Mouse (Mus musculus): ENCODE data around the gene Mroh9. TPM values are rescaled to one million over a fixed set of nuclear protein-coding genes. Genes with fewer than 3 reads are reported as not detected.

Mroh9 gene
- polyA plus RNA-seq, 1 experiment from 2014 or later, result not detected

- WGBS, result 95% methylated on average over 3 of the region's 3 CpGs
- no peak for ATAC-seq
These were observed 97.9 kb downstream of the Mroh9 start for GRCm38 (mm10) chr1:162987546-162987945.

GRCm38 (mm10) chr1:162986777-162987176, 98.7 kb downstream of the Mroh9 start:
- Histone ChIP-seq H3K9ac (ENCODE audit: low read depth, low read length) (no peak overlapping the region), H3K27ac (ENCODE audit: low read length) (no peak overlapping the region), H3K27me3 (ENCODE audit: control insufficient read depth, insufficient read depth, low read depth, low read length) (no peaks in the 10 kb centered on the region), H3K4me2 (ENCODE audit: low read length) (no peak overlapping the region), H3K9me3 (replicated peaks; ENCODE audit: control insufficient read depth, low read length, poor library complexity, severe bottlenecking) (no peaks in the 10 kb centered on the region), H3K36me3 (ENCODE audit: control insufficient read depth, insufficient read depth, low read length) (no peaks in the 10 kb centered on the region), H3K4me1 (ENCODE audit: control insufficient read depth, insufficient read depth, low read length) (no peaks in the 10 kb centered on the region), H3K4me3 (ENCODE audit: low read depth, low read length) (no peak overlapping the region)
- ATAC-seq, result no peak
- WGBS, result 98% methylated on average over 1 of the region's 1 CpGs

More at GRCm38 (mm10) chr1:162987546-162987945, 97.9 kb downstream of the Mroh9 start:
- H3K27ac ChIP-seq (ENCODE audit: low read length), result no peak overlapping the region
- H3K9ac ChIP-seq (ENCODE audit: low read depth, low read length), result no peak overlapping the region
- no peaks in the 10 kb centered on the region for H3K9me3 ChIP-seq (replicated peaks; ENCODE audit: control insufficient read depth, low read length, poor library complexity, severe bottlenecking)
- H3K36me3 ChIP-seq (ENCODE audit: control insufficient read depth, insufficient read depth, low read length), result no peaks in the 10 kb centered on the region
- H3K4me3 ChIP-seq (ENCODE audit: low read depth, low read length), result no peak overlapping the region
- H3K27me3 ChIP-seq (ENCODE audit: control insufficient read depth, insufficient read depth, low read depth, low read length), result no peaks in the 10 kb centered on the region
- no peaks in the 10 kb centered on the region for H3K4me1 ChIP-seq (ENCODE audit: control insufficient read depth, insufficient read depth, low read length)
- no peak overlapping the region for H3K4me2 ChIP-seq (ENCODE audit: low read length)

GRCm38 (mm10) chr1:162986121-162986748, 99.2 kb downstream of the Mroh9 start:
- no peak overlapping the region for H3K9ac ChIP-seq (ENCODE audit: low read depth, low read length)
- no peak overlapping the region for H3K4me2 ChIP-seq (ENCODE audit: low read length)
- no peak for ATAC-seq
- no peak overlapping the region for H3K4me3 ChIP-seq (ENCODE audit: low read depth, low read length)
- H3K4me1 ChIP-seq (ENCODE audit: control insufficient read depth, insufficient read depth, low read length), result no peaks in the 10 kb centered on the region
- H3K36me3 ChIP-seq (ENCODE audit: control insufficient read depth, insufficient read depth, low read length), result no peaks in the 10 kb centered on the region
- H3K27me3 ChIP-seq (ENCODE audit: control insufficient read depth, insufficient read depth, low read depth, low read length), result no peaks in the 10 kb centered on the region
- H3K27ac ChIP-seq (ENCODE audit: low read length), result no peak overlapping the region
- no peaks in the 10 kb centered on the region for H3K9me3 ChIP-seq (replicated peaks; ENCODE audit: control insufficient read depth, low read length, poor library complexity, severe bottlenecking)
- WGBS, result 86% methylated on average over 2 of the region's 2 CpGs

- Histone ChIP-seq H3K9ac (ENCODE audit: low read depth, low read length) (no peak within 1 kb of the TSS), H3K4me3 (ENCODE audit: low read depth, low read length) (no peak within 1 kb of the TSS), H3K4me1 (ENCODE audit: control insufficient read depth, insufficient read depth, low read length) (no peaks in the 10 kb centered on the region), H3K36me3 (ENCODE audit: control insufficient read depth, insufficient read depth, low read length) (no peaks in the 10 kb centered on the region), H3K4me2 (ENCODE audit: low read length) (no peak within 1 kb of the TSS), H3K27ac (ENCODE audit: low read length) (no peak within 1 kb of the TSS), H3K9me3 (replicated peaks; ENCODE audit: control insufficient read depth, low read length, poor library complexity, severe bottlenecking) (no peaks in the 10 kb centered on the region), H3K27me3 (ENCODE audit: control insufficient read depth, insufficient read depth, low read depth, low read length) (no peaks in the 10 kb centered on the region)
- 85% methylated on average over 1 of the region's 1 CpGs for WGBS
- no peak for ATAC-seq
These were observed 101.0 kb downstream of the Mroh9 start, which contains the start of gene Fmo3 for GRCm38 (mm10) chr1:162984428-162984827. Gene Fmo3 (minus strand): TSS chr1:162984528.

Other genes starting within 250 kb of the Mroh9 start
- 23.0 and 32.3 TPM in 2 replicates for gene Fmo1, start 219.1 kb downstream of the Mroh9 start, polyA plus RNA-seq (2015; fragmentation: Nextera tagmentation; extraction: Ambion mirVana)
- gene Fmo2, start 186.9 kb downstream of the Mroh9 start, polyA plus RNA-seq (2015; fragmentation: Nextera tagmentation; extraction: Ambion mirVana), result 0.24 and 0.26 TPM in 2 replicates
- not detected in 2 replicates for gene Fmo6, start 148.2 kb downstream of the Mroh9 start, polyA plus RNA-seq (2015; fragmentation: Nextera tagmentation; extraction: Ambion mirVana)
- not detected in 2 replicates for gene Fmo3, start 101.1 kb downstream of the Mroh9 start, polyA plus RNA-seq (2015; fragmentation: Nextera tagmentation; extraction: Ambion mirVana)
- 2.8 and 3.4 TPM in 2 replicates for gene Prrx1, start 228.0 kb upstream of the Mroh9 start, polyA plus RNA-seq (2015; fragmentation: Nextera tagmentation; extraction: Ambion mirVana)